Mouse (Mus musculus) embryonic fibroblast, embryonic 13.5 days (primary cell): Measurements from ENCODE around the gene Exoc3l4.

Experiments used
- CTCF ChIP-seq: IDR thresholded peaks from 2 replicates; pipeline ENCODE4 v1.5.1; 2011; ENCODE audit warnings: mild to moderate bottlenecking, control low read depth, low read length, moderate library complexity, borderline replicate concordance; ENCODE audit not compliant: insufficient read depth
- POLR2A ChIP-seq: IDR thresholded peaks from 2 replicates; pipeline ENCODE4 v1.6.1; 2011; ENCODE audit warnings: low read depth, mild to moderate bottlenecking, control low read depth, low read length, moderate library complexity

DNA sequence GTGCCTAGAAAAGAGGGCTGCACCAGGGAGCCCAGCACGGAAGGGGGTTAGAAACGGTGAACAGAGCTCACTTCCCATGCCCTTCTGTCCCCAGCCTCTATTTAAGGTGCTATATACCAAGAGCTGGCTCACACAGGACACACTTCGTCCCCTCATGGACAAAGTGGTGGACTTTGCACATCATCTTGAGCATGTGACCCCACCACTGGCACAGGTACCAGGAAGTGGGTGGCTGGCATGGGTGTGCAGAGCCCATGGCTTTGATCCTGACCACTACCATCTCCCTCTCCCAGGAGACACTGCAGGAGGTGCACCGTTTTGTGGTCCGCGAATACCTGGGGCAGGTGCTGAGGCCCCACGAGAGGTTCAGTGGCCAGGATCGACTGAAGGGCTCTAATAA is 11.5 kb downstream of the Exoc3l4 start:
- TF ChIP-seq CTCF, result no peak
- no peak for TF ChIP-seq POLR2A
